Mouse (Mus musculus) lung, postnatal 0 days (tissue): ENCODE data around the gene Tbc1d14.

Source experiments
- CTCF ChIP-seq: IDR thresholded peaks from 2 replicates; pipeline ENCODE4 v1.5.1; 2016; ENCODE audit warnings: antibody characterized with exemption, mild to moderate bottlenecking
- EP300 ChIP-seq: IDR thresholded peaks from 2 replicates; pipeline ENCODE4 v1.6.1; 2016; ENCODE audit warnings: antibody characterized with exemption, mild to moderate bottlenecking, control low read depth

DNA sequence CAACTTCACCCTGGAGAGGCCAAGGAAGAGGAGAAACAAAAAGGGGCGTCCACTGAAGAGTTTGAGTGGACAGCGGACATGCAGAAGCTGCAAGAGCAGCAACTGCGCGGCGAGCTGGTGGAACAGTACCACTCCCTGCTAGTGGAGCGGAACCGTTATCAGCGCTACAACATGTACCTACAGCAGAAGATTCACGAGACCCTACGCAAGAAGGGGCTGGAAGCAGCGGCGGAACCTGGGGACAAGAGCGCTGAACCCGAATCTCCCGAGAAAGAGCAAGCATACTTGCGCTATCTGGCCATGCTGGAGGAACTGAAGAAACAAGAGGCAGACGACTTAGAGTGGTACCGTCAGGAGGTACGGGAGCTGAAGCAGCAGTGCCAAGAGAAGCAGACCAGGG is 107.8 kb downstream of the Tbc1d14 start:
- TF ChIP-seq CTCF = no peak
- no peak for TF ChIP-seq EP300
